Mouse (Mus musculus) olfactory bulb, adult 2 months (tissue): Measurements from ENCODE around the gene Gm7247.
"Not testable (repeated sequence)": the region's sequence is repeated elsewhere in the genome, so short reads cannot be mapped to it uniquely, and the experiment has no call there.

Experiments
- CTCF ChIP-seq: fragments of 200-500 bp; IDR thresholded peaks from 2 replicates; pipeline ENCODE4 v1.5.1; 2012; ENCODE audit warnings: low read depth, mild to moderate bottlenecking, low read length, moderate library complexity; ENCODE audit not compliant: insufficient read depth
- POLR2A ChIP-seq: fragments of 200-500 bp; IDR thresholded peaks from 2 replicates; pipeline ENCODE4 v1.6.1; 2012; ENCODE audit warnings: mild to moderate bottlenecking, low read depth, low read length, moderate library complexity; ENCODE audit not compliant: insufficient read depth

- TF ChIP-seq POLR2A, CTCF: not testable (repeated sequence)
Measured at GRCm38 (mm10) chr14:51430138-51430537, 68.6 kb downstream of the Gm7247 start.
